Mouse (Mus musculus) forebrain, embryonic 14.5 days (tissue): Measurements from ENCODE around the gene Fam167b. TPM values are rescaled to one million over a fixed set of nuclear protein-coding genes. Genes with fewer than 3 reads are reported as not detected.
A peak's percentile ranks its signal among the peaks of the same experiment; 100 is the strongest.

Source experiments
- ATAC-seq: fragments of 200-750 bp; cut with Nextera tagmentation; 2 replicates; pipeline ENCODE4 v1.8.0; 2017; ENCODE audit warnings: mild to moderate bottlenecking, moderate library complexity
- DNase-seq: peaks from one replicate; pipeline ENCODE4 v3.0.0-alpha.2; 2015; ENCODE audit warnings: low spot score
- H3K27ac ChIP-seq: fragments of 300-500 bp; sonication (generic); 2 replicates; pipeline ENCODE4 v1.5.1; 2014; ENCODE audit warnings: low read depth, mild to moderate bottlenecking, control low read depth, low read length, moderate library complexity
- H3K27me3 ChIP-seq: fragments of 300-500 bp; sonication (generic); replicated peaks from 2 replicates; pipeline ENCODE4 v1.6.1; 2014; ENCODE audit warnings: low read length, control low read depth, mixed read lengths; ENCODE audit not compliant: control insufficient read depth, insufficient read depth
- H3K36me3 ChIP-seq: fragments of 300-500 bp; sonication (generic); 2 replicates; pipeline ENCODE4 v1.6.1; 2014; ENCODE audit warnings: low read length, control low read depth; ENCODE audit not compliant: control insufficient read depth, insufficient read depth
- H3K4me1 ChIP-seq: fragments of 300-500 bp; sonication (generic); 2 replicates; pipeline ENCODE4 v1.6.1; 2014; ENCODE audit warnings: antibody characterized with exemption, low read length, control low read depth; ENCODE audit not compliant: control insufficient read depth, insufficient read depth
- H3K4me2 ChIP-seq: fragments of 300-500 bp; sonication (generic); 2 replicates; pipeline ENCODE4 v1.6.1; 2014; ENCODE audit warnings: mild to moderate bottlenecking, control low read depth, low read length
- H3K4me3 ChIP-seq: fragments of 300-500 bp; sonication (generic); 2 replicates; pipeline ENCODE4 v1.5.1; 2014; ENCODE audit warnings: low read depth, low read length, control low read depth
- H3K9ac ChIP-seq: fragments of 300-500 bp; sonication (generic); 2 replicates; pipeline ENCODE4 v1.6.1; 2014; ENCODE audit warnings: mild to moderate bottlenecking, low read length, control low read depth, moderate library complexity
- H3K9me3 ChIP-seq: fragments of 300-500 bp; sonication (generic); replicated peaks from 2 replicates; pipeline ENCODE4 v1.6.1; 2016; ENCODE audit warnings: low read length, control low read depth, mixed read lengths; ENCODE audit not compliant: control insufficient read depth
- WGBS: fragments of 180-500 bp; shearing (Covaris S2); extraction: QIAGEN DNeasy Blood & Tissue Kit; methylation state at CpG from one replicate; pipeline ENCODE4 v1.1.7; 2014; 5-methylcytosine and 5-hydroxymethylcytosine counted together
- polyA plus RNA-seq: library from polyadenylated mRNA; unstranded; fragments of >200 nt; fragmentation: Nextera tagmentation; extraction: Ambion mirVana; gene quantifications from 2 replicates; pipeline ENCODE4 v1.2.1, GENCODE M21; 2014

Fam167b gene
- not detected in 2 replicates for polyA plus RNA-seq

- H3K36me3 ChIP-seq, result no peaks in the 10 kb centered on the region
- DNase-seq (no peak), ATAC-seq (no peak)
- no peak within 1 kb of the TSS for H3K27ac ChIP-seq
- H3K9me3 ChIP-seq, result no peaks in the 10 kb centered on the region
- WGBS, result 86% methylated on average over 5 of the region's 5 CpGs
- H3K4me1 ChIP-seq, result no peaks in the 10 kb centered on the region
- H3K4me2 ChIP-seq, result peak within 1 kb of the TSS; percentile 20; the same call in 1 of the 2 replicates
- no peaks in the 10 kb centered on the region for H3K27me3 ChIP-seq
- no peak within 1 kb of the TSS for H3K9ac ChIP-seq
- H3K4me3 ChIP-seq, result no peak within 1 kb of the TSS
These were observed at the start of gene Fam167b for GRCm38 (mm10) chr4:129578466-129578865. Fam167b (minus strand) TSS chr4:129578549.

- Histone ChIP-seq H3K4me1 (peaks cover 24% of the 10 kb centered on the region), H3K27ac (no peak overlapping the region), H3K27me3 (no peaks in the 10 kb centered on the region), H3K9me3 (no peaks in the 10 kb centered on the region), H3K36me3 (peaks cover 52% of the 10 kb centered on the region), H3K4me2 (no peak overlapping the region), H3K9ac (no peak overlapping the region), H3K4me3 (no peak overlapping the region)
- ATAC-seq (no peak), DNase-seq (no peak)
- WGBS, result 66% methylated on average over 6 of the region's 6 CpGs
These were observed 47.7 kb upstream of the Fam167b start for GRCm38 (mm10) chr4:129626035-129626434.

GRCm38 (mm10) chr4:129625496-129625895, 47.1 kb upstream of the Fam167b start:
- Histone ChIP-seq H3K4me1 (peaks cover 24% of the 10 kb centered on the region), H3K27me3 (no peaks in the 10 kb centered on the region), H3K9ac (peak overlapping the region; percentile 78), H3K4me3 (no peak overlapping the region), H3K36me3 (peaks cover 52% of the 10 kb centered on the region), H3K9me3 (no peaks in the 10 kb centered on the region), H3K27ac (peak overlapping the region; percentile 86), H3K4me2 (peak overlapping the region; percentile 70)
- 37% methylated on average over 4 of the region's 4 CpGs for WGBS
- ATAC-seq (no peak), DNase-seq (no peak)

- Histone ChIP-seq H3K9me3 (no peaks in the 10 kb centered on the region), H3K27me3 (no peaks in the 10 kb centered on the region), H3K36me3 (peaks cover 49% of the 10 kb centered on the region), H3K4me2 (peak overlapping the region; percentile 70), H3K9ac (peak overlapping the region; percentile 78), H3K27ac (peak overlapping the region; percentile 86), H3K4me1 (peaks cover 24% of the 10 kb centered on the region), H3K4me3 (peak overlapping the region; percentile 48)
- WGBS, result under 1% methylated on average over 6 of the region's 6 CpGs
- ATAC-seq, result 0 out of 2 replicates have a peak, but pooled peaks have one; percentile 4
- peak; percentile 77 for DNase-seq
These were observed 46.7 kb upstream of the Fam167b start for GRCm38 (mm10) chr4:129625029-129625370.

GRCm38 (mm10) chr4:129624281-129625028, 46.1 kb upstream of the Fam167b start:
- Histone ChIP-seq H3K4me1 (peaks cover 24% of the 10 kb centered on the region), H3K4me2 (peak overlapping the region; percentile 70), H3K36me3 (peaks cover 46% of the 10 kb centered on the region), H3K9ac (peak overlapping the region; percentile 78), H3K4me3 (peak overlapping the region; percentile 48), H3K9me3 (no peaks in the 10 kb centered on the region), H3K27me3 (no peaks in the 10 kb centered on the region), H3K27ac (peak overlapping the region; percentile 86)
- 2% methylated on average over 18 of the region's 18 CpGs for WGBS
- ATAC-seq (peak; percentile 95), DNase-seq (peak; percentile 95)

- no peaks in the 10 kb centered on the region for H3K27me3 ChIP-seq
- ATAC-seq, result peak; percentile 47
- peak; percentile 80 for DNase-seq
- peaks cover 38% of the 10 kb centered on the region for H3K36me3 ChIP-seq
- under 1% methylated on average over 10 of the region's 10 CpGs for WGBS
- H3K27ac ChIP-seq, result peak within 1 kb of the TSS; percentile 86
- peak within 1 kb of the TSS; percentile 78 for H3K9ac ChIP-seq
- H3K4me2 ChIP-seq, result peak within 1 kb of the TSS; percentile 70
- no peaks in the 10 kb centered on the region for H3K9me3 ChIP-seq
- peak within 1 kb of the TSS; percentile 48 for H3K4me3 ChIP-seq
- peaks cover 24% of the 10 kb centered on the region for H3K4me1 ChIP-seq
These were observed 45.3 kb upstream of the Fam167b start, which contains the start of gene Ccdc28b for GRCm38 (mm10) chr4:129623681-129624091. Ccdc28b (minus strand) TSS chr4:129623947.

GRCm38 (mm10) chr4:129622803-129623535, 44.6 kb upstream of the Fam167b start:
- DNase-seq (no peak), ATAC-seq (no peak)
- WGBS, result 24% methylated on average over 8 of the region's 8 CpGs
- Histone ChIP-seq H3K27me3 (no peaks in the 10 kb centered on the region), H3K4me1 (peaks cover 28% of the 10 kb centered on the region), H3K9ac (peak overlapping the region; percentile 78), H3K4me2 (peak overlapping the region; percentile 70), H3K9me3 (no peaks in the 10 kb centered on the region), H3K36me3 (peaks cover 31% of the 10 kb centered on the region), H3K4me3 (peak overlapping the region; percentile 48), H3K27ac (peak overlapping the region; percentile 86)

GRCm38 (mm10) chr4:129622120-129622802, 43.9 kb upstream of the Fam167b start:
- WGBS, result 78% methylated on average over 11 of the region's 11 CpGs
- H3K4me2 ChIP-seq, result peak overlapping the region; percentile 70
- peaks cover 24% of the 10 kb centered on the region for H3K36me3 ChIP-seq
- H3K9ac ChIP-seq, result peak overlapping the region; percentile 78
- peak overlapping the region; percentile 48; the same call in 1 of the 2 replicates for H3K4me3 ChIP-seq
- no peaks in the 10 kb centered on the region for H3K9me3 ChIP-seq
- H3K4me1 ChIP-seq, result peaks cover 28% of the 10 kb centered on the region
- ATAC-seq, result no peak
- H3K27me3 ChIP-seq, result no peaks in the 10 kb centered on the region
- DNase-seq, result no peak
- H3K27ac ChIP-seq, result 0 out of 2 replicates have a peak overlapping the region, but pooled peaks have one; percentile 17
